Mouse (Mus musculus) gastrocnemius, adult 8-10 months (tissue): Measurements from ENCODE around the gene Gm47969. TPM values are rescaled to one million over a fixed set of nuclear protein-coding genes. Genes with fewer than 3 reads are reported as not detected.
"Not testable (repeated sequence)": the region's sequence is repeated elsewhere in the genome, so short reads cannot be mapped to it uniquely, and the experiment has no call there.

Experiments
- DNase-seq, 2 experiments: peaks; one replicate each; pipeline ENCODE4 v3.0.0; 2022; ENCODE audit warnings: low spot score in 2 of 2
- total RNA-seq, 4 experiments: library from RNA; stranded (reverse); gene quantifications; 2 replicates each; pipeline ENCODE4 v1.2.4; 2022

Gm47969 gene
- not detected for total RNA-seq

DNA sequence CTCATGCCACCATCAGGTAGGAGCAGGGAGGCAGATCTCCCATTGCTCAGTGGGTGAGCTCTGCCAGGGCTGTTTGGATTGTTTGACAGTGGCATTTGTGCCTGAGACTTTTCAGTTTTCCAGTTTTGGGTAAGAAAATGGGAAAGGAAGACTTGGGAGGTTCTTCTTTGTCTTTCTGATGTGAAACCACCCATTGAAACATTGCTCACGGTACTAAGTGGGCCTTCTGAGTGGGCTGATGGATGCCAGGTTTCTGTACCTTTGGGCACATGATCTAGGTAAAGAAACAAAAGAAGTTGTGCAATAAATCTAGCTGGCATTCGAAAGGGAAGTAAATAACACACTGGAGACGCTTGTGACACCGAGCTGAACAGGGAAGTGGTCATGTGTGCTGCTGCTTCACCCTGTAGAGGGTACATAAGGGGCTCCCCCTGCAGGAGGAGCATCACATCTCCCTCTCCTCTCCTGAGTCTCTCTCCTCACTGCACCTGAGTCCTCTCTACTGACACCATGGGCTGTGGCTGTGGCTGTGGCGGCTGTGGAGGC lies at the start of gene Gm47969:
Gm47969 (plus strand) TSS at position 51 of the 546 bp plus-strand sequence.
- no peak for DNase-seq

DNA sequence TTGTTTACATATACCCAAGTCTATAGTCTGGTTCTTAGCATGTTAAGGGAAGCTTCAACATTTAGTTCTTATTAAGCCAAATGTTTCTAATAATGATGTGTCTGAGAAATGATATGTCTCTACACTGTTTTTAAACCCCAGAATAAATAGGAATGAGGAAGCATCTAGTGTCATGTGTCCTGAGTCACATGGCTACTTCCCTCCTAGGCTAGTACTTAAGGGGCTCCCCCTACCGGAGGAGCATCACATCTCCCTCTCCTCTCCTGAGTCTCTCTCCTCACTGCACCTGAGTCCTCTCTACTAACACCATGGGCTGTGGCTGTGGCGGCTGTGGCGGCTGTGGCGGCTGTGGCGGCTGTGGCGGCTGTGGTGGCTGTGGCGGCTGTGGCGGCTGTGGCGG lies 44.4 kb upstream of the Gm47969 start, which contains the start of gene Gm47959:
Gm47959 (plus strand) TSS at position 243 of the 400 bp plus-strand sequence.
- DNase-seq, result not testable (repeated sequence)

DNA sequence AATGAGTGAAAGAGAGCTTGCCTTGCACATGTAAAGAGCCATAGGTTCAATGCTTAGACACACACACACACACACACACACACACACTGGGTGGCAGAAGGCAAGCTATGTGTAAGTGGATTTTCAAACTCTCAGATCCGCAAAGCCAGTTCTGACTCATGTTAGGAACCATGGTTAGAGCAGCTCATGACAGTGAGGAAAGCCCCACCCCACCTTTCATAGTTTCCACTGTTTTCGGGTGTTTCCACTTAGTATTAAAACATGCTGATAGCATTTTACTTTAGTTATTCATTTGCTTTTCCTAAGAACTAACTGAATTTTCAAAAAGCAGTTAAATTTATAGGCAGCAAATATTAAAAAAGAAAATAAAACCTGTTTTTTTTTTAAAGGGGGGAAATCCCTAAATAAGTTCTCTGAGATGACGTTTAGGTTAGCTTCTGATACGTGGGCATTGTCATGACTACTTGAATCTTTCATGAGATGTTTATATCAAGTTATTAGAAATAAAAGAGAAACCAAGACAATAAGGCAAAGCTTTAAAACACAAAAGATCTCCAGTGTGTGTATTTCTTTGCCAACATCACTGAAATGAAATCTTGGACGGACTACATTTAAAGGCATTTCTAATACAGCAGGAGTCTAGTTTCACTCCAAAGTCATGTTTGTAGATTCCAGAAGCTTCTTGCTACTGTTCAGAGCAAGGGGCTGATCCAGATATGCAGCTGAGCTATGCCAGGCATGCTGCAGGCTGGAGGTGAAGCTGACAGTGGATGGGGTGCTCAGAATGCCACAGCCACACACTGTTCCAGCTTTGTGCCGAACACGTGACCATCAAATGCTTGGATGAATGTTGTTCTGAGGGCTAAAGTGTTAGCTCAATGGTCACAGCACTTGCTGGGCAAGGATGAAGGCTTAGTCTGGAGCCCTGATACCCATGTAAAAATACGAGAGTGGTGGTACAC lies 38.2 kb upstream of the Gm47969 start:
- DNase-seq, result no peak

DNA sequence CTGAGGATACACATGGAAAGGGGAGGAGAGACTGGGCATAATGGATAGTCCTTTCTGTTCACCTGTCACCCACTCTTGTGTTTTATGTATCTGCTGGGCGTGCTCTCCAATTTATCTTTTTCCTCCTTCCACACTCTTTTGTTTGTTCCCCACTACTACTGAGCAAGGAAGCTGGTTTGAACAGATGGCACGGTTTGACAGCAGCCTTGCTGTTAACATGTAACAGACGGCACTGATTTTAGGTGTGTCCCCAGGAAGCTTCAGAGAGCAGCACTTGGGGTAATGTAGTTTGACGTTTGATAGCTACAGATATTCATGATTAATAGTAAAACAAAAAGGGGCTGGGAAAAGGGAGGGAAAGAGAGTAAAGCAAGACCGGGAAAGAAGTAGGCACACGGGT lies 37.3 kb upstream of the Gm47969 start:
- no peak for DNase-seq

DNA sequence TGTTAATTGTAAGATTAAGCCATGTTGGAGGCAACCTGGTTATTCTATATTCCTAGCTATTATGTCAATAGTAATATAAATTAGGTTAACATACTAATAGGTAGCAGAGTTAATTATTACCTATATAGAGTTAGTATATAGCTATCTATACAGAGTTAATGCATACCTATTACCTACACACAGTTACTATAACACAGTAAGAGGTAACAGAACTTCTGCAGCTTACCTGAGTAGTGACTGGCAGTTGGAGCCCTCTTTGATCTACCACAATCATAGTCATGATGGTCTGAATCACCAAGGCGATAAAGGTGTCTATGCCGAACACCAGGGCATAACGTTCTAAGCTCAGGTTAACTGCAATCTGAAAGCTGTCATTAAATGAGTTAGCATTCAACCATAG lies 30.3 kb upstream of the Gm47969 start:
- no peak for DNase-seq

GRCm38 (mm10) chr1:83015329-83015879 lies 29.3 kb upstream of the Gm47969 start:
- DNase-seq, result no peak

- DNase-seq, result no peak
Observed at GRCm38 (mm10) chr1:83016556-83016955, 28.2 kb upstream of the Gm47969 start.

DNA sequence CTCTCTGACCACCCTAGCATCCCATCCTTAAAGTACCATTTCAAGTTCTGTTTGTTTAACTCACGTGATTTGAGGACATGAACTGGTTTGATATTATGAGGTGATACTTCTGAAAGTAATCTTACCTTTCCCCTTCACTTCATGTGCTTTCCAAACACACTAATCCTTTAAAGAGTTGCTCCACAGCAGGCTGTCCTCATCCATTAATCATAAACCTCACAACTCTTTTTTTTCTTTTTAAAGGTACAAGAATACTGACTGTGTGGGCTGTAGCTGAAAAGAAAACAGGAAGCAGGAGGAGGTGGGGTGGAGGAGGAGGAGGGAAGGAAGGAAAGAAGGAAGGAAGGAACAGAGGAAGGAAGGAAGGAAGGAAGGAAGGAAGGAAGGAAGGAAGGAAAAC lies 12.8 kb upstream of the Gm47969 start:
- no peak for DNase-seq

DNA sequence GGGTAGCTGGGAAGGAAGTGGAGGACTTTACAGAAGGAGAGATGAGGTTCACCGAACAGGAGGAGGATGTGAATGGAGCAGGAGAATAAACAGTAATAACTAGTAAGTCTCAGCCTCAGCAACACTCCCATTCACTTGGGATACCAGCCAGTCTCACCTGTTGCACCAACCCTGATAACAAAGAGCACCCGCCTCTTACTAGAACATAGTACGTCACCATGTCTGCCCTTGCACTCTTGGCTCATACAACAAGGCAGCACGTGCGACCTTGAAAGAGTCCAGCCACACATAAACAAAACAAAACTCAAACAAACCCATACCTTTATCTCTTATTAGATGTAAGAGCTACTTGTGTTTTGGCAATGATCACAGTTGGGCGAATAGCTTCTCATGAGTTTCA lies 12.2 kb upstream of the Gm47969 start:
- no peak for DNase-seq

DNA sequence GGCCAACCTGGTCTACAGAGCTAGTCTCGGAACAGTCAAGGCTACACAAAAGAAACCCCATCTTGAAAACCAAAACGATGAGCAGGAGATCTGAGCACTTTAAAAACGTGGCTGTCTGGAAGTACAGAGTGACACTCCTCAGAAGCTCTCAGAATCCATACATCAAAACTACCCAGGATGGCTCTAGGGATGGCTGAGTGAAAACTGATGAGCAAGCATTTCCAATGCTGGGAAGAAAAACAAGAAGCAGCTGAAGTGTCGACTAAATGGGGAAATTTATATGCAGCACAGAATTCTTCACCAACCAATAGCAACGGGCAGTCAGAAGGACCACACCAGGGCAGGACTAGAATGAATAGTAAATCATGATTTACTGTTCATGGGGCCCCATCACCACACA lies 10.2 kb upstream of the Gm47969 start:
- no peak for DNase-seq

GRCm38 (mm10) chr1:83036892-83037667 lies 7.7 kb upstream of the Gm47969 start:
- no peak for DNase-seq

GRCm38 (mm10) chr1:83038109-83038672 lies 6.5 kb upstream of the Gm47969 start, which contains the start of gene Slc19a3:
Gene Slc19a3 (minus strand): TSS chr1:83038448.
- DNase-seq, result no peak

- DNase-seq, result no peak
Observed at GRCm38 (mm10) chr1:83039080-83039479, 5.7 kb upstream of the Gm47969 start.

DNA sequence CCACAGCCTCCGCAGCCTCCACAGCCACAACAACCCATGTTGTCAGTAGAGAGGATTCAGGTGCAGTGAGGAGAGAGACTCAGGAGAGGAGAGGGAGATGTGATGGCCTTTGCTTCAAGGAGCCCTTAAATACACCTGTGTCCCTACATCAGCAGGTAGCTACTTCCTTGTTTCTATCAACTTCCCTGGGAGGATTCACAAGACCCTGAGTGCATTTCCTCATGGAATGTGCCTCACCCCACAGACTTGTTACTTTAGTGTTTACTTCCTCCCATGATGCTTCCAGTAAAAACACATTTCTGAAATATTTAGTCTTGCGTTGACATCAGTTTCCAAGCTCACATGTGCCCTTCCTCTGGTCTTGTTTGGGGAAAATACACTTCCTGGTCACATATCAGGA lies 2.4 kb upstream of the Gm47969 start, which contains the start of gene Krtap28-10:
Krtap28-10 (minus strand) TSS at position 101 of the 400 bp plus-strand sequence.
- no peak for DNase-seq

DNA sequence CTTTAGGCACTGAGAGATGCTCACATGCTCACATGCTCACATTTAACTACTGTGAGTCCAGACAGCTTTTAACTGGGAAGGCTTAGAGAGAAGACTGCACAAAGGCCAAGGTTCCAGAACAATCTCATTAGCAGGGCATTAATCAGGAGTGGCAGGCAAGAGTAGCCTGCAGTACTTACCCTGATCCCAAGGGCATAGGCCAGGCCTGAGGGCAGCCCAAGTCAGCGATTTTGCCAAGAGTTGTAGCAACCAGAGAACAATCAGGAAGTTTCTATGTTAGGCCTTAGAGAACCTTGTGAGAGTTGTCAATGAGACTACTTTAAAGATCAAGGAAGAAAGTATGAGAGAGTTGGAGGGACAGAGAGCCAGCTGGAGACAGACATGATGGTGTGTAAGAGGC lies 13.7 kb downstream of the Gm47969 start:
- DNase-seq, result no peak

DNA sequence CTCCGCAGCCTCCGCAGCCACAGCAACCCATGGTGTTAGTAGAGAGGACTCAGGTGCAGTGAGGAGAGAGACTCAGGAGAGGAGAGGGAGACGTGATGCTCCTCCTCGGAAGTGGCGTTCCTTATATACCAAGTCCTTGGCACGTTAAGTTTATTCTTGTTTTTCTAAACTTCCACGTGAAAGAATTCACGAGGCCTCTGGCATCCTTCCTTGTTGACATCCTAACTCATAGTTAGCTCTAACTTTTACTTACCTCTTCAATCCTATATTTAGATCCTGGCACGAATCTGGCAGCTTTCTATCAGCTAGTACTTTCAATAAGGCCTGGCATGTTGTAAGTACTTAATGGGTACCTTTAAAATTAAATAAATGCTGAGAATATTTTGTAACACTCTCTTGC lies 14.5 kb downstream of the Gm47969 start, which contains the start of gene A030005K14Rik:
A030005K14Rik (minus strand) TSS at position 101 of the 400 bp plus-strand sequence.
- no peak for DNase-seq

DNA sequence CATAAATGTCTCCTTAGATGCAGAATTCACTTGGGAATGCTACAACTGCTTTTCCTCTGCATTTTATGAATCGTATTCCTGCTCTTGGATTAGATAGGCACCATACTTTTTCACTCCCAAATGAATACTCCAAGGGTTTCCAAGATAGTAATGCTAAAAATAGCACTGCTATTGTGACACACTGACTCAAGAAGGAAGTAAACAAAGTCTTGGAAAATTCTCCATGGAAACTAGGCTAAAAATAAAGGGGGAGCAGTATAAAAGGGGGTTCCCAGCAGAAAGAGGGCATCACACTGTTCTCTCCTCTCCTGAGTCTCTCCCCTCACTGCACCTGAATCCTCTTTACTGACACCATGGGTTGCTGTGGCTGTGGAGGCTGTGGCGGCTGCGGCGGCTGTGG lies 15.9 kb downstream of the Gm47969 start, which contains the start of gene Krtap28-13:
Krtap28-13 (plus strand) TSS at position 288 of the 400 bp plus-strand sequence.
- DNase-seq, result no peak

GRCm38 (mm10) chr1:83064851-83065250 lies 20.1 kb downstream of the Gm47969 start:
- no peak for DNase-seq

DNA sequence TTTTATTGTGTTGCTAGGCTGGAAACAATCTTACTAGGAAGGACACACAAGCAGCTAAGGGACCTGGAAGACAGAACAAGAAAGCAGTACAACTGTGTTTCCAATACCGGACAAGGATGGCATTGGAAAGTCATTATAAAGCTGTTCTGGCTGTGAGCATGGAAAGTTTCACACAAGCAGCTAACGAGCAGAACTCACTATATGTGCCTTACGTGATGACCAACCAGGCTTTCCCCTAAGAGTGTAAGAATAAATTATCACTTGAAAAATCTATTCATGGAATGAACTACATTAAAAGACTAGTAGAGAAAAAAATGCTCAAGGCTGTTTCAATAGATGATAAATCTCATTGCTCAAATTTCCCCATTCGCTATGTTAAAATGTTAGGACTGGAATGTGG lies 21.8 kb downstream of the Gm47969 start:
- no peak for DNase-seq

DNA sequence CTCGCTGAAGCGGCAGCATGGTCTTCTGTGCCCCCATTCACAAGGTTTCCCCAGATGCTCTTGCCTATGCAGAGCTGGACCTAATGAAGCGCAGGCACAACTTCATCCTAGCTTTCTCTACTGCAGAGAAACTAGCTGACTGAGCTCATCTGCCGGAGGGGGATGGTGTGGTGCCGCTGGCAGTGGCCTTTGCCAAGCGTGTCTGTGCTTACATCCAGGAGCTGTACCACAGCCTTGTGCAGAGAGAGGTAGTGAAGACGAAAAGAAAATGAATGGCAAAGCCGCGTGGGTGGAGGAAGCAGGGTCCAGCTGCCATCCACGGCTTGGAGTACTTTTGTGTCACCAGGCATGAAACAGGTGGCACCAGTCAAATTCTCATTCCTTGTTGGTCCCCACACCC lies 22.5 kb downstream of the Gm47969 start:
- no peak for DNase-seq
